Mouse (Mus musculus): ENCODE data around the gene D030056L22Rik. TPM values are rescaled to one million over a fixed set of nuclear protein-coding genes. Genes with fewer than 3 reads are reported as not detected.

The D030056L22Rik gene
- polyA plus RNA-seq (2015; fragmentation: Nextera tagmentation; extraction: Ambion mirVana): 21.9 and 26.0 TPM in 2 replicates

GRCm38 (mm10) chr19:18712866-18713300, at the start of gene D030056L22Rik:
Gene D030056L22Rik, plus strand, starts transcription at chr19:18713193.
- ATAC-seq (ENCODE audit: extremely low read depth, insufficient number of reproducible peaks, low FRiP score, low TSS enrichment): peak; percentile 96
- peak within 1 kb of the TSS; percentile 95 for H3K9ac ChIP-seq
- 0 out of 2 replicates have a peak, but pooled peaks cover 6% of the 10 kb centered on the region for H3K36me3 ChIP-seq
- peak within 1 kb of the TSS; percentile 91 for H3K4me2 ChIP-seq
- H3K4me3 ChIP-seq: peak within 1 kb of the TSS; percentile 95
- under 1% methylated on average over 49 of the region's 49 CpGs for WGBS
- H3K9me3 ChIP-seq: no peaks in the 10 kb centered on the region
- no peaks in the 10 kb centered on the region for H3K27me3 ChIP-seq (replicated peaks)
- H3K27ac ChIP-seq (replicated peaks): peak within 1 kb of the TSS; percentile 97
- peaks cover 39% of the 10 kb centered on the region for H3K4me1 ChIP-seq

- no peak for ATAC-seq (ENCODE audit: extremely low read depth, insufficient number of reproducible peaks, low FRiP score, low TSS enrichment)
- WGBS: 64% methylated on average over 2 of the region's 2 CpGs
Measured at GRCm38 (mm10) chr19:18663904-18664303, 49.1 kb upstream of the D030056L22Rik start.

GRCm38 (mm10) chr19:18666966-18667365, 46.0 kb upstream of the D030056L22Rik start:
- Histone ChIP-seq H3K27me3 (replicated peaks) (no peaks in the 10 kb centered on the region), H3K9ac (no peak overlapping the region), H3K27ac (replicated peaks) (no peak overlapping the region), H3K36me3 (no peaks in the 10 kb centered on the region), H3K4me1 (peaks cover 11% of the 10 kb centered on the region), H3K4me3 (no peak overlapping the region), H3K4me2 (no peak overlapping the region), H3K9me3 (no peaks in the 10 kb centered on the region)
- no peak for ATAC-seq (ENCODE audit: extremely low read depth, insufficient number of reproducible peaks, low FRiP score, low TSS enrichment)
- 81% methylated on average over 7 of the region's 7 CpGs for WGBS

More at GRCm38 (mm10) chr19:18663904-18664303, 49.1 kb upstream of the D030056L22Rik start:
- Histone ChIP-seq H3K4me2 (no peak overlapping the region), H3K9ac (no peak overlapping the region), H3K9me3 (no peaks in the 10 kb centered on the region), H3K27me3 (replicated peaks) (no peaks in the 10 kb centered on the region), H3K4me1 (no peaks in the 10 kb centered on the region), H3K36me3 (no peaks in the 10 kb centered on the region), H3K4me3 (no peak overlapping the region), H3K27ac (replicated peaks) (no peak overlapping the region)

- 94% methylated on average over 7 of the region's 7 CpGs for WGBS
- Histone ChIP-seq H3K4me1 (peaks cover 32% of the 10 kb centered on the region), H3K4me2 (no peak overlapping the region)
Measured at GRCm38 (mm10) chr19:18669551-18669950, 43.4 kb upstream of the D030056L22Rik start.

GRCm38 (mm10) chr19:18670608-18671007, 42.4 kb upstream of the D030056L22Rik start, which contains the start of gene Carnmt1:
Gene Carnmt1, plus strand, starts transcription at chr19:18670764.
- no peaks in the 10 kb centered on the region for H3K9me3 ChIP-seq
- H3K27me3 ChIP-seq (replicated peaks): no peaks in the 10 kb centered on the region
- ATAC-seq (ENCODE audit: extremely low read depth, insufficient number of reproducible peaks, low FRiP score, low TSS enrichment): peak; percentile 94
- peak within 1 kb of the TSS; percentile 94 for H3K9ac ChIP-seq
- WGBS: 1% methylated on average over 39 of the region's 58 CpGs
- peak within 1 kb of the TSS; percentile 89 for H3K4me2 ChIP-seq
- H3K36me3 ChIP-seq: no peaks in the 10 kb centered on the region
- H3K27ac ChIP-seq (replicated peaks): peak within 1 kb of the TSS; percentile 90
- peak within 1 kb of the TSS; percentile 89 for H3K4me3 ChIP-seq
- peaks cover 41% of the 10 kb centered on the region for H3K4me1 ChIP-seq

More at GRCm38 (mm10) chr19:18669551-18669950, 43.4 kb upstream of the D030056L22Rik start:
- no peaks in the 10 kb centered on the region for H3K9me3 ChIP-seq
- H3K27me3 ChIP-seq (replicated peaks): no peaks in the 10 kb centered on the region
- no peaks in the 10 kb centered on the region for H3K36me3 ChIP-seq
- no peak overlapping the region for H3K27ac ChIP-seq (replicated peaks)
- no peak for ATAC-seq (ENCODE audit: extremely low read depth, insufficient number of reproducible peaks, low FRiP score, low TSS enrichment)
- no peak overlapping the region for H3K9ac ChIP-seq
- no peak overlapping the region for H3K4me3 ChIP-seq

GRCm38 (mm10) chr19:18671056-18671741, 41.8 kb upstream of the D030056L22Rik start:
- no peaks in the 10 kb centered on the region for H3K36me3 ChIP-seq
- peak overlapping the region; percentile 89 for H3K4me2 ChIP-seq
- H3K27me3 ChIP-seq (replicated peaks): no peaks in the 10 kb centered on the region
- no peaks in the 10 kb centered on the region for H3K9me3 ChIP-seq
- H3K4me3 ChIP-seq: peak overlapping the region; percentile 89
- H3K9ac ChIP-seq: peak overlapping the region; percentile 94
- peaks cover 47% of the 10 kb centered on the region for H3K4me1 ChIP-seq
- peak overlapping the region; percentile 90 for H3K27ac ChIP-seq (replicated peaks)
- peak; percentile 57 for ATAC-seq (ENCODE audit: extremely low read depth, insufficient number of reproducible peaks, low FRiP score, low TSS enrichment)
- WGBS: under 1% methylated on average over 47 of the region's 64 CpGs

- 50% methylated on average over 3 of the region's 3 CpGs for WGBS
- Histone ChIP-seq H3K27me3 (replicated peaks) (no peaks in the 10 kb centered on the region), H3K4me1 (peaks cover 49% of the 10 kb centered on the region), H3K9me3 (no peaks in the 10 kb centered on the region), H3K4me3 (peak overlapping the region; percentile 89), H3K27ac (replicated peaks) (no peak overlapping the region), H3K36me3 (no peaks in the 10 kb centered on the region), H3K4me2 (peak overlapping the region; percentile 89), H3K9ac (peak overlapping the region; percentile 63)
- ATAC-seq (ENCODE audit: extremely low read depth, insufficient number of reproducible peaks, low FRiP score, low TSS enrichment): no peak
Measured at GRCm38 (mm10) chr19:18672498-18672897, 40.5 kb upstream of the D030056L22Rik start.

GRCm38 (mm10) chr19:18673116-18673515, 39.9 kb upstream of the D030056L22Rik start:
- WGBS: 30% methylated on average over 4 of the region's 4 CpGs
- ATAC-seq (ENCODE audit: extremely low read depth, insufficient number of reproducible peaks, low FRiP score, low TSS enrichment): no peak

GRCm38 (mm10) chr19:18682142-18682541, 30.9 kb upstream of the D030056L22Rik start:
- no peaks in the 10 kb centered on the region for H3K4me1 ChIP-seq
- H3K4me3 ChIP-seq: no peak overlapping the region
- H3K36me3 ChIP-seq: peaks cover 38% of the 10 kb centered on the region
- ATAC-seq (ENCODE audit: extremely low read depth, insufficient number of reproducible peaks, low FRiP score, low TSS enrichment): no peak
- no peak overlapping the region for H3K4me2 ChIP-seq
- 33% methylated on average over 4 of the region's 4 CpGs for WGBS
- no peak overlapping the region for H3K9ac ChIP-seq
- no peaks in the 10 kb centered on the region for H3K9me3 ChIP-seq
- H3K27ac ChIP-seq (replicated peaks): no peak overlapping the region
- H3K27me3 ChIP-seq (replicated peaks): no peaks in the 10 kb centered on the region

More at GRCm38 (mm10) chr19:18673116-18673515, 39.9 kb upstream of the D030056L22Rik start:
- H3K9ac ChIP-seq: peak overlapping the region; percentile 63
- H3K4me1 ChIP-seq: peaks cover 49% of the 10 kb centered on the region
- peak overlapping the region; percentile 89 for H3K4me2 ChIP-seq
- H3K9me3 ChIP-seq: no peaks in the 10 kb centered on the region
- no peaks in the 10 kb centered on the region for H3K36me3 ChIP-seq
- no peak overlapping the region for H3K27ac ChIP-seq (replicated peaks)
- H3K27me3 ChIP-seq (replicated peaks): no peaks in the 10 kb centered on the region
- peak overlapping the region; percentile 89 for H3K4me3 ChIP-seq

GRCm38 (mm10) chr19:18687556-18687955, 25.4 kb upstream of the D030056L22Rik start:
- no peak overlapping the region for H3K27ac ChIP-seq (replicated peaks)
- H3K4me2 ChIP-seq: no peak overlapping the region
- no peaks in the 10 kb centered on the region for H3K9me3 ChIP-seq
- peaks cover 17% of the 10 kb centered on the region for H3K36me3 ChIP-seq
- H3K27me3 ChIP-seq (replicated peaks): no peaks in the 10 kb centered on the region
- no peak overlapping the region for H3K9ac ChIP-seq
- 71% methylated on average over 3 of the region's 3 CpGs for WGBS
- H3K4me3 ChIP-seq: no peak overlapping the region
- no peak; the same call in 1 of the 2 replicates for ATAC-seq (ENCODE audit: extremely low read depth, insufficient number of reproducible peaks, low FRiP score, low TSS enrichment)
- H3K4me1 ChIP-seq: peaks cover 7% of the 10 kb centered on the region

- 23% methylated on average over 3 of the region's 3 CpGs for WGBS
- no peak overlapping the region for H3K4me2 ChIP-seq
- no peaks in the 10 kb centered on the region for H3K27me3 ChIP-seq (replicated peaks)
- H3K9me3 ChIP-seq: no peaks in the 10 kb centered on the region
- peaks cover 31% of the 10 kb centered on the region for H3K36me3 ChIP-seq
- no peak for ATAC-seq (ENCODE audit: extremely low read depth, insufficient number of reproducible peaks, low FRiP score, low TSS enrichment)
- no peak overlapping the region for H3K4me3 ChIP-seq
- H3K9ac ChIP-seq: no peak overlapping the region
- H3K4me1 ChIP-seq: peaks cover 7% of the 10 kb centered on the region
- no peak overlapping the region for H3K27ac ChIP-seq (replicated peaks)
Measured at GRCm38 (mm10) chr19:18692176-18692575, 20.8 kb upstream of the D030056L22Rik start.

Measured in heart, embryonic 13.5 days (tissue).